Mouse (Mus musculus) 416B (cell line): ENCODE measurements at regions not wholly inside any gene's neighbourhood (a gene's known extent, or its start where the extent isn't known, plus 50 kb on each side); places are given as distances from the start of the nearest gene placed in this dataset.

Experiments used
- DNase-seq: peaks from one replicate; pipeline ENCODE4 v3.0.0; 2011; ENCODE audit warnings: low read depth

GRCm38 (mm10) chr1:50025766-50026165 is 874.7 kb upstream of the Tmeff2 start:
- peak; percentile 22 for DNase-seq

- DNase-seq = no peak
These were observed 865.2 kb upstream of the Tmeff2 start for GRCm38 (mm10) chr1:50035261-50035660.

GRCm38 (mm10) chr1:50045816-50046215 is 854.6 kb upstream of the Tmeff2 start:
- no peak for DNase-seq

DNA sequence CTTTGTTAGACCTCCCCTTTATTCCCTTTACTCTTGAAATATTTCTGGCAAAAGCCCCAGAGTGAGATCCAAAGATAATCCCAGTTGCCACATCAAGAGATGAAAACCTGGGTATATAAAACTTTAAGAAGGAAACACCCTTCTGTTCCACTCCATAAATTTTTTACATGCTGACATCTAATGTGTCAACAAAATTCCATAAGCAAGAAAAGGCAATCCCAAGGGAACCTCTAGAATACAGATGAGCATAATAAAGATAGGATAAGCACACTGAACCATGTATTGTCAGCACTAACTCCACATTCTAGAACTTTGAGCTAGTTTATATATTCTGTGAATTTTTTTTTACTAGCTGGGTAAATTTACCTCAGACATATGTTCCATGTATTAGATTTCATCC is 810.7 kb upstream of the Tmeff2 start:
- DNase-seq = no peak
